Mouse (Mus musculus): ENCODE results near the gene Cd300ld4.
"Not testable (repeated sequence)": the region's sequence is repeated elsewhere in the genome, so short reads cannot be mapped to it uniquely, and the experiment has no call there.

Cd300ld4 gene

GRCm38 (mm10) chr11:115026912-115027311, at the start of gene Cd300ld4:
Gene Cd300ld4, minus strand, starts transcription at chr11:115027012.
- not testable (repeated sequence) for DNase-seq (ENCODE audit: low spot score in 2 of 2)

- no peak for DNase-seq (ENCODE audit: low spot score in 2 of 2)
Observed at GRCm38 (mm10) chr11:115075859-115076258, 49.0 kb upstream of the Cd300ld4 start.

GRCm38 (mm10) chr11:115075407-115075806, 48.6 kb upstream of the Cd300ld4 start:
- no peak for DNase-seq (ENCODE audit: low spot score in 2 of 2)

GRCm38 (mm10) chr11:115073002-115073401, 46.2 kb upstream of the Cd300ld4 start:
- DNase-seq (ENCODE audit: low spot score in 2 of 2), result no peak

- no peak for DNase-seq (ENCODE audit: low spot score in 2 of 2)
Observed at GRCm38 (mm10) chr11:115071631-115072294, 45.0 kb upstream of the Cd300ld4 start.

GRCm38 (mm10) chr11:115071015-115071551, 44.3 kb upstream of the Cd300ld4 start:
- DNase-seq (ENCODE audit: low spot score in 2 of 2), result no peak

GRCm38 (mm10) chr11:115066768-115067167, 40.0 kb upstream of the Cd300ld4 start:
- DNase-seq (ENCODE audit: low spot score in 2 of 2), result no peak

GRCm38 (mm10) chr11:115062077-115062476, 35.3 kb upstream of the Cd300ld4 start, which contains the start of gene Cd300e:
Gene Cd300e, minus strand, starts transcription at chr11:115062177.
- DNase-seq (ENCODE audit: low spot score in 2 of 2), result no peak

GRCm38 (mm10) chr11:115059797-115060196, 33.0 kb upstream of the Cd300ld4 start:
- DNase-seq (ENCODE audit: low spot score in 2 of 2), result no peak

- DNase-seq (ENCODE audit: low spot score in 2 of 2), result no peak
Observed at GRCm38 (mm10) chr11:115058701-115059100, 31.9 kb upstream of the Cd300ld4 start.

- no peak for DNase-seq (ENCODE audit: low spot score in 2 of 2)
Observed at GRCm38 (mm10) chr11:115054537-115054936, 27.7 kb upstream of the Cd300ld4 start.

GRCm38 (mm10) chr11:115052991-115053390, 26.2 kb upstream of the Cd300ld4 start:
- no peak for DNase-seq (ENCODE audit: low spot score in 2 of 2)

GRCm38 (mm10) chr11:115052206-115052605, 25.4 kb upstream of the Cd300ld4 start:
- DNase-seq (ENCODE audit: low spot score in 2 of 2), result no peak

GRCm38 (mm10) chr11:115049282-115049895, 22.6 kb upstream of the Cd300ld4 start:
- peak in 1 of 2 experiments; percentile 20 for DNase-seq (ENCODE audit: low spot score in 2 of 2)

- DNase-seq (ENCODE audit: low spot score in 2 of 2), result no peak
Observed at GRCm38 (mm10) chr11:115048259-115048658, 21.4 kb upstream of the Cd300ld4 start, which contains the start of gene Cd300ld3. Gene Cd300ld3, minus strand, starts transcription at chr11:115048409.

GRCm38 (mm10) chr11:115037669-115038068, 10.9 kb upstream of the Cd300ld4 start, which contains the start of gene Cd300ld5:
Gene Cd300ld5, minus strand, starts transcription at chr11:115037769.
- DNase-seq (ENCODE audit: low spot score in 2 of 2), result not testable (repeated sequence)

GRCm38 (mm10) chr11:115016093-115016492, 10.7 kb downstream of the Cd300ld4 start, which contains the start of gene Cd300ld2:
Gene Cd300ld2, minus strand, starts transcription at chr11:115016193.
- DNase-seq (ENCODE audit: low spot score in 2 of 2), result not testable (repeated sequence)

GRCm38 (mm10) chr11:115004070-115004469, 22.7 kb downstream of the Cd300ld4 start:
- no peak for DNase-seq (ENCODE audit: low spot score in 2 of 2)

- DNase-seq (ENCODE audit: low spot score in 2 of 2), result no peak
Observed at GRCm38 (mm10) chr11:115001474-115002040, 25.3 kb downstream of the Cd300ld4 start, which contains the start of gene Cd300c2. Gene Cd300c2, minus strand, starts transcription at chr11:115001880.

GRCm38 (mm10) chr11:114989793-114990192, 37.0 kb downstream of the Cd300ld4 start, which contains the start of gene Cd300ld:
Gene Cd300ld, minus strand, starts transcription at chr11:114989922.
- DNase-seq (ENCODE audit: low spot score in 2 of 2), result no peak

- peak in 1 of 2 experiments; percentile 13 for DNase-seq (ENCODE audit: low spot score in 2 of 2)
Observed at GRCm38 (mm10) chr11:114981866-114982265, 44.9 kb downstream of the Cd300ld4 start.

- DNase-seq (ENCODE audit: low spot score in 2 of 2), result no peak
Observed at GRCm38 (mm10) chr11:114972726-114973125, 54.1 kb downstream of the Cd300ld4 start.

Measured in frontal cortex, postnatal 36 days (tissue).